Mouse (Mus musculus) heart, postnatal 10 days (tissue): ENCODE results near the gene Atmin. TPM values are rescaled to one million over a fixed set of nuclear protein-coding genes. Genes with fewer than 3 reads are reported as not detected.
A peak's percentile ranks its signal among the peaks of the same experiment; 100 is the strongest.

ENCODE experiments used
- DNase-seq, 2 experiments: peaks; one replicate each; pipeline ENCODE4 v3.0.0; 2021
- intact Hi-C: fragments of 180-260 bp; cut with DNase I; formaldehyde crosslinking; loops from one replicate; pipeline ENCODE4 v1.15.1; 2025
- total RNA-seq, 2 experiments: library from RNA; stranded (reverse); gene quantifications; 2 replicates each; pipeline ENCODE4 v1.2.3; 2021

Atmin gene
- 10 to 100 TPM; 14.5 to 16.9 TPM for total RNA-seq

- peak; percentile 89 to 91 for DNase-seq
- intact Hi-C loops, result loop anchor here (1.0 to 10.0 kb wide), 2 partner anchors 36 to 532 kb away; no protein-coding TSS in a partner anchor
Observed at GRCm38 (mm10) chr8:116943161-116943554, at the start of gene Atmin. Gene Atmin (plus strand): TSS chr8:116943393.

DNA sequence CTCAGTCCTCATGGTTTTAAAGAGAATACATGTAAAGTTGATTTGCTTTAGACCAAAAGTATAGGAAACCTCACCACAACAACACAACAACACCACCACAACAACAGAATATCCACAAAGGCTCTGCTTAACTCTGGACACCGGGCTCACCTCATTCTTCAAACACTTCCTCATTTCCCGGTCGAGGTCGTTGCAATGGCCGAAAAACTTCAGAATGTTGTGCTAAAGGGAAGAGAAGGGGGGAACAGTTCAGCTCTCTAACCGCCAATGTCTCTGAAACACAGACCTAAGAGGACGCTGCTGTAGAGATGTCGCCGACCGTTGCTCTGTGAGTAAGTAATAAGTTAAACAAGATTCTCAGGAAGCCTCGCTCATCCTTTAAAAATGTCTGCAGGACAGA is 49.3 kb upstream of the Atmin start:
- intact Hi-C loops, result no loop called here
- no peak for DNase-seq

GRCm38 (mm10) chr8:116895521-116895920 is 47.7 kb upstream of the Atmin start:
- DNase-seq, result no peak
- intact Hi-C loops, result no loop called here

GRCm38 (mm10) chr8:116904736-116905135 is 38.5 kb upstream of the Atmin start:
- DNase-seq, result no peak
- intact Hi-C loops, result no loop called here

GRCm38 (mm10) chr8:116905252-116905651 is 37.9 kb upstream of the Atmin start:
- intact Hi-C loops, result no loop called here
- DNase-seq, result no peak

- intact Hi-C loops, result no loop called here
- DNase-seq, result no peak
Observed at GRCm38 (mm10) chr8:116905836-116906235, 37.4 kb upstream of the Atmin start.

DNA sequence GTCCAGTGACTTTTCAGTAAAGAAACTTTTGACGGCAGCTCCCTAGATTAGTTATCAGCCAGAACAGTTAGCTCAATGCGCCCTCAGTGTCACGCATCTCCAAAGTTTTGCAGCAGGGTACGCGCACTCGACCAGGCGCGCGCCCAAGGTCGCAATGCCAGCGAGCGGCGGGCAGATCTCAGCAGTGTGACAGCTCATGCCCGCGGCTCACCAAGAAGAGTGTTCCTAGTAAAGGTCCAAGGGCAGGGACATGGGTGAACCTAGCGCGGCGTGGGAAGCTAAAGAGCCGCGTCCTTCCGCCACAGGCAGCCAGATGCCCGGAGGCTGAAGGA is 22.2 kb upstream of the Atmin start:
- intact Hi-C loops, result loop anchor here (2.0 kb wide), 1 partner anchor 58 kb away; the partner anchor contains the start of gene 1700030J22Rik
- DNase-seq, result no peak

DNA sequence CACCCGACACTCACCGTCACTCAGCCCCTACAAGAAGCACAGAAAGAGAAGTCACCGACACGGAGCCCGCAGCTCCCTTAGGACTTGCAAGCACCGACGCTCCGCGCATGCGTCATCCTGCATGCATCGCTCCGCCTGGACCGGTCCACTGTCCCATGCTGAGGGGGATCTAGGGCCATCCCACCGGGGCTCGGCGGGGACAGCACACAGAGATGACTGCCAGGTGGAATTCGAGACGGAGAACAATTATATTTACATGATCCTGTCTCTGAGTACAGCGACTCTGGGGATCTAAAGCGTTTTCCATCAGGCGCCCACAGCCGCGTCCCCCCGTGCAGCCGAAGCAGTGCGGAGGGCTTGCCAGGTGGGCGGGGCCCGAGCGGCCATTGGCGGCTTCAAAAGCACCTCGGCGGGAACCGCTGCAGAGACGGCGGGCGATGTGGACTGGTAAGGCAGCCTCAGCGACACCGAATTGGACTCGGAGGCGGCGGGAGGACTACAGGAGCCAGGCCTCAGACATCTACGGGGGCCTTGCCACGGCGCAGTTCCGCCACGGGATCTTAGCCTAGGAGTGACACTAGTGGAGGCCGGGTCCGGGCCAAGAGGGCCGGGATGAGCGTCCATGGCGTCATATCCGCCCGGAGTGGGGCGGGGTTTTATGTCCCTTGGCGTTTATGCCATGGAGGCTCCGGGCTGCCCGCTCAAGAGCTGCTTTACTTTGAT is 21.7 kb upstream of the Atmin start, which contains the start of the genes Cmc2 and Cenpn:
Cmc2 (minus strand) TSS at position 119 of the 723 bp plus-strand sequence.
Cenpn (plus strand) TSS at position 394 of the 723 bp plus-strand sequence.
- DNase-seq, result peak; percentile 94 to 95
- intact Hi-C loops, result loop anchor here (2.0 kb wide), 1 partner anchor 57 kb away; the partner anchor contains the start of gene 1700030J22Rik

DNA sequence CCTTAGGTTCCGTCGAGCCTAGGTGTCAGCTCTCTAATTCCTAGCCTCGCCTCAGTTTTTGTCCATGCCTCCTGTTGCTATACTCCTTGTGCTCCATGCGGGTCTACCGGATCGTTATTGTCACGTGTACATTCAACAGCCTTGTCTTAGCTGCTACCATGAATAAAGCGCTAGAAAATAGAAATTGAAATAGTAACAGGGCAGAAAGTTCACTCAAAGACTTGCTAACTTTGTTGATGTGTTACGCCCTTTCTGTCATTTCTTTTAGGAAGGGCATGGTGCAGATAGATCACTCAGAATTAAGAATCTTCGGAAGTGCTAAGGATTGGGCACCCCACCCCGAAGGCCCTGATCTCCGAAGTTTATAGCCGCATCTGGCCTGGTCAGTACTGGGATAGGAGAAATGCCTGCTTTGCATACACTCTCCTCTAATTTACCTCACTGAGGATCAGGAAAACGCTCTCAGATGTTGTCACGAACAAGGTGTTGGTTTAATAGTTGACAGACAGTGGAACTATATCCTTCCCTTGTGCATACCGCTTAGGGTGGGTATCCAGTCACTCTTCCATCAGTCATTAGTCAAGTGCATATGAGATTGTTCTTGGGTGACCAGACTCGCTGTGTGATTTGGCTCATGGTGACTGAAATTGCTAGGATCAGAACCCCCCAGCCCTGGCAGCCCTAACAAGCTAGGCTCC is 21.0 kb upstream of the Atmin start:
- peak in 1 of 2 experiments; percentile 16 for DNase-seq
- intact Hi-C loops, result no loop called here

DNA sequence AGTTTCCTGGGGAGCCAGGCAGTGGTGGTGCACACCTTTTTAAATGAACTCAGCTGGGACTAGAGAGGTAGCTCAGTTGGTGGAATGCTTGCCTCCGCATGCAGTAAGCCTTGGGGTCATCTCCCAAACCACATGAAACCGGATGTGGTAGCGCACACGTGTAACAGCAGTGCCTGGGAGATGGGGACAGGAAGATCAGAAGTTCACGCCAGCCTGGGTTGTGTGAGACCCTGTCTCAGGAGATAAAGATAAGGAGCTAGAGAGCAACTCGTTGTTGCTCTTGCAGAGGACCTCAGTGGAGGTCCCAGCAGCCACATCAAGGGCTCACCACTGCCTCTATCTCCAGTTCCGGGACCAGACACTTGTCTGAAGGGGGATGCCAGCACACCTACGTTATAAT is 19.7 kb upstream of the Atmin start:
- intact Hi-C loops, result no loop called here
- no peak for DNase-seq

GRCm38 (mm10) chr8:116927880-116928279 is 15.3 kb upstream of the Atmin start:
- intact Hi-C loops, result no loop called here
- DNase-seq, result peak in 1 of 2 experiments; percentile 46

- no peak for DNase-seq
- intact Hi-C loops, result no loop called here
Observed at GRCm38 (mm10) chr8:116928588-116928987, 14.6 kb upstream of the Atmin start.

- intact Hi-C loops, result no loop called here
Observed at GRCm38 (mm10) chr8:116934976-116935375, 8.2 kb upstream of the Atmin start.

GRCm38 (mm10) chr8:116935506-116935905 is 7.7 kb upstream of the Atmin start:
- intact Hi-C loops, result no loop called here
- no peak for DNase-seq

More at GRCm38 (mm10) chr8:116934976-116935375, 8.2 kb upstream of the Atmin start:
- DNase-seq, result no peak

DNA sequence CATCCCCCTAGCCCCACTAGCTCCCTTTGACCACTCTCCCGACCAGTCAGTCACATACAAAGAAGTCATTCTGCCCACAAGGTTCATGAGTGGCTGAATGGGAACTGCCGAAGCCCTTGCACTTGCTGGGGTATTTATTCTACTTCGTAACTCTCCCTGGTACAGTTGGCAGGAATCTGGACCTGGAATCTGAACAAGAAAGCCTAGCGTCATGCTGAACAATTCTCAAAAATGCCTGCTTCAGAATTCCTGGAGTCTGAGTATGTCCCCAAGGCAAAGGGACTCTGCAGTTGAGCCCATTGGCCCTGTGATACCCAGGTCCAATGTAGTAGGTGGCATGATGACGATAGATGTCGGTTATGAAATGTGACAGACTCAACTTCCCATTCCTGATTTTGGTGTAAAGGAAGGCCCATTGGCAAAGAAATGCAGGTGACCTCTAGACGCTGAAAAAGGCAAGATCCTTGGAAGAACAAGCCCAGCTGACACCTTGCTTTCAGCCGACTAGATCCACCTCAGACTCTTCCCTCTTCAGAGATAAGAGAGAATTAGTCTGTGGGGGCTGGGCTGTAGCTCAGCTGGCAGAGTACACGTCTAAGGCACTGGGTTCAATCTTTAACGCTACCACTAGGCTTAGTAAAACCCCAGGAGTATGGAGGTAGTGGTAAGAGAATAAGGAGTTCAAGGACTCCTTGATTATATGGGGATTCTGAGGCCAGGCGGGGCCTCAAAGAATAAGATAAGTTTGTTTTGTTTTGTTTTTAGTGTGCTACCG is 722 bp upstream of the Atmin start:
- no peak for DNase-seq
- intact Hi-C loops, result loop anchor here (1.0 to 10.0 kb wide), 2 partner anchors 37 to 532 kb away; no protein-coding TSS in a partner anchor

DNA sequence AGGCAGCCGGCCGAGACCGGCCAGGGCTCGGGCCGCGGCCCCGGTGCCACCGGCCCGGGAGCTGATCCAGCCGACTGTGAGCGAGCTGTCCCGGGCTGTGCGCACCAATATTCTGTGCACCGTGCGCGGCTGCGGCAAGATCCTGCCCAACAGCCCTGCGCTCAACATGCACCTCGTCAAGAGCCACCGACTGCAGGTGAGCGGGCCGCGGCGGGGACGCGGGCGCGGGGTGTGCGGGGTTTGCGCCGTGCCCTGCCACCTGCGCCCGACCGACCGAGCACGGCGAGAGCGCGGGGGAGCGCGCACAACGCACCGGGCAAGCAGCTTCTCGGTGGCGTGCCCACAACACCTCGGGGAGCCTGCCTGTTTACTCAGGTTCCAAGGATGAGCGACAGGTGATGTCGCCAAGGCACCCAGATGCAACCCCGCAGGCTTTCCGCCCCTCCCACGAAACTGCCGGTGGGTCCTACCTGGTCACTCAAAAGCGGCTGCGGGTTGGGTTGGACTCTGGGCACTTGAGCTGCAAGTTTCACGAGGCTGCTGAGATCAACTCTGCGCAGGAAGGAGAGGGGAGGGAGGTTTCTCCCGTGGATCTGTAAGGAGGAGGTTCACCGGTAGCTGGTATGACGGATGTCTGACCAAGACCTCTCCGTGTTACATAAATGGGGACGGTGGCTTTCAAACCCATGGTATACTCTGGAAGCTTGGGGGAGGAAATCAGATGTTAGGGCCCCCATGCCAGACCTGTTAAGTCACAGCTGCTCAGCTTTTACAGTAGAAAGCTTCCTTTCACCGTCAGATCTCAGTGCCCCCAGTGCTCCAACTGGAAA is 577 bp downstream of the Atmin start:
- peak; percentile 30 to 48 for DNase-seq
- intact Hi-C loops, result loop anchor here (1.0 to 10.0 kb wide), 2 partner anchors 36 to 531 kb away; no protein-coding TSS in a partner anchor

GRCm38 (mm10) chr8:116944385-116944696 is 1.1 kb downstream of the Atmin start:
- intact Hi-C loops, result loop anchor here (10.0 kb wide), 1 partner anchor 530 kb away; no protein-coding TSS in a partner anchor
- no peak for DNase-seq

DNA sequence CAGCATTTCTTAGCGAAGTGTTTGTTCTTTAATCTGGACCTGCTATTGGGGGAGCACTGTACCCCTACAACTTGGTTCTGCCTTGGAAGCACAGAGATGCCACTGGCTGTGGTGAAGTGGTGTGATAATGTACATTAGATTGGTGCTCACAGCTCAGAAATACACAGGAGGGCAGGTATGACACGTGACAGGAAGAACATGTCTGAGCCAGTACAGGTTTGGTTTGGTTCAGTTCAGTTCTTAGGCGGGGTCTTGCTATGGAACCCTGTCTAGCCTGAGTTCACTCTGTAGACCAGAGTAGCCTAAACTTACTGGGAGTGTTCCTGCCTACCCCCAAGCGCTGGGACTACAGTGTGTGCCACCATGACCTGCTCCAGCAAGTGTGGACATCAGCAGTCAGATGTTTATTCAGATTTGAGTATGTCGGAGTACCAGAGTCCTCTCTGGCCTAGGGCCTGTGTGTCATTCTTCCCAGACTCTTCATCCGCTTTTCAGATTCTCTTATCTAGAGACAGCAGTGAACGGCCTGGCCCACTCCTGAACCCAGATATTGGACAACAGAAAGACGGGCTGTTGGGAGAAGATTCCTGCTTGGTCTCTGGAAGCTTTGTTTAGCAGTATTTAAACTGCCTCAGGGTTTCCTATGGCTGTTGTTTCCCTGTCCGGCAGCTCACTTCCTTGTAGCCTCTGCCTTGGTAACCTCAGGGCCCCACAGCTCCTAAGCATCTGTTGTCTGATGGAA is 2.1 kb downstream of the Atmin start:
- peak; percentile 6 to 9 for DNase-seq
- intact Hi-C loops, result loop anchor here (10.0 kb wide), 1 partner anchor 529 kb away; no protein-coding TSS in a partner anchor

DNA sequence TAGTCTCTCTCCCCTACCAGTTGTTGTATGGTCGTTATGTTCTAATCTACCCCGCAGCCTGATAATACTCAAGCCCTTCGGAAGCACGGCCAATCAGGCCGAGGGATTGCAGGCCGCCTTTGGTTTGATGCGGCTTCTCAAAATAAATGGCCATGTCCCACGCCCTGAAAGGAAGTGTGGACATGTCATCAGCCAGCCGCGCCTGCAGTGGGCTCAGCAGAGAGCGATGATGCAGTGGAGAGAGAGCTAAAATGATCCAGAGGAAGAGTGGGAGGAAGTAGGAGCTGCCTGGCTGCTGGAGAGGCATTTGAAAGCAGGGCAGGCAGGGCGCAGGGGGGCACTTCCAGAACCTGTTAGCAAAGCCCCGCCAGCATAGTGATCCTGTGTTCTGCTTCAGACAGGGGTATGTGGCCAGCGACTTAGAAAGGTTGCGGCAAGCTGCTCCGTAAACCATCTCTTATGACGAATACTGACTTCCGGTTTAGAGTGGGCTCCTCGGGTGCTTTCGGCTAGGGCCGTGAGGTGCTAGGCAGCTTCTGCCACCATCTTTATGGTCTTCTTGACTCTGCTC is 3.2 kb downstream of the Atmin start:
- intact Hi-C loops, result loop anchor here (10.0 kb wide), 1 partner anchor 528 kb away; no protein-coding TSS in a partner anchor
- peak; percentile 64 to 66 for DNase-seq
